Mouse (Mus musculus): ENCODE results near the gene Lix1l. TPM values are rescaled to one million over a fixed set of nuclear protein-coding genes. Genes with fewer than 3 reads are reported as not detected.
"Not testable (repeated sequence)": the region's sequence is repeated elsewhere in the genome, so short reads cannot be mapped to it uniquely, and the experiment has no call there.

Lix1l gene
- polyA plus RNA-seq, 1 experiment from 2014 or later: 4.7 TPM

- 43% methylated on average over 8 of the region's 8 CpGs for WGBS
- H3K4me3 ChIP-seq (ENCODE audit: low read depth, low read length): peak overlapping the region; percentile 33
- H3K27ac ChIP-seq (ENCODE audit: low read length): peak overlapping the region; percentile 69
- H3K9me3 ChIP-seq (replicated peaks; ENCODE audit: control insufficient read depth, low read length, poor library complexity, severe bottlenecking): no peaks in the 10 kb centered on the region
- H3K36me3 ChIP-seq (ENCODE audit: control insufficient read depth, insufficient read depth, low read length): no peaks in the 10 kb centered on the region
- H3K4me1 ChIP-seq (ENCODE audit: control insufficient read depth, insufficient read depth, low read length): peaks cover 8% of the 10 kb centered on the region
- no peaks in the 10 kb centered on the region for H3K27me3 ChIP-seq (ENCODE audit: control insufficient read depth, insufficient read depth, low read depth, low read length)
- H3K9ac ChIP-seq (ENCODE audit: low read depth, low read length): peak overlapping the region; percentile 67
- peak; percentile 33; the same call in 1 of the 2 replicates for ATAC-seq
- H3K4me2 ChIP-seq (ENCODE audit: low read length): peak overlapping the region; percentile 65
Measured at GRCm38 (mm10) chr3:96662731-96663316, 61.9 kb downstream of the Lix1l start.

DNA sequence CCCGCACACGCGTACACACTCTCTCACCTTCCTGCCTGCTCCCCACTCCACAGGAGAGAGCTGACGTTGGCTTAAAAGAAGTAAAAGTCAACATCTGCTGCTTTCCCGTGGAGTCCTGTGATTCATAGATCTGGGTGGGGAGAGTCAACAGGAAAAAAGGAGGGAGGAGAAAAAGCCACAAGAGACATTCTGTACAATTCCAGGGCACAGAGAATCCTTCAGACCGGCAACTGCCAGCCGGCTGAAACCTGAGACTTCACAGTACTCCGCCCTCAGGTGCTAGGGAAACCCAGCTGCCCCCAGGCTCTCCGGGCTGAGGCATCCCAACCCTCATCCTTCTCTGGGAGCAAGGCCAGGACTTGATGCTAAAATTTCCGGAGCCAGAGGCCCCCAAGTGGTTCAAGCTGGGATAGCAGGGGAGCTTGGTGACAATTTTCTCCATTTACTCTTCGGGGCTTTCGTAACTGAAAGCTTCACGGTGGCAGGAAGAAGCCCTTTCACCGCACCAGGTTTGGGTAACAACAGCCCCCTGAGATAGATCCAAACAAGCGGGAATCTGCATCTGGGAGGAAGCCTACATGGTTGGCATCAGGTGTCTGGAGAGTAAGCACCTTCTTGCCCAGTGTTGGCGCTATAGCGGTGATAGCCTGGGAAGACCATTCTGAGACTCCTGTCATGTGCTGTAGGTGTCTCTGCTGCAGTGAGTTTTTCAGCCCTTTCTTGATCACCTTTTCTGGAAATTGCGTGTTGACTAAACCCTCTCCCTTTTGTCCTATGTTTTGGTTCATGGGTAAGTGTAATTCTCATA, 62.7 kb downstream of the Lix1l start:
- H3K4me2 ChIP-seq (ENCODE audit: low read length): peak overlapping the region; percentile 65
- peak overlapping the region; percentile 67 for H3K9ac ChIP-seq (ENCODE audit: low read depth, low read length)
- H3K4me3 ChIP-seq (ENCODE audit: low read depth, low read length): peak overlapping the region; percentile 33
- no peaks in the 10 kb centered on the region for H3K9me3 ChIP-seq (replicated peaks; ENCODE audit: control insufficient read depth, low read length, poor library complexity, severe bottlenecking)
- no peaks in the 10 kb centered on the region for H3K27me3 ChIP-seq (ENCODE audit: control insufficient read depth, insufficient read depth, low read depth, low read length)
- H3K36me3 ChIP-seq (ENCODE audit: control insufficient read depth, insufficient read depth, low read length): no peaks in the 10 kb centered on the region
- WGBS: 3% methylated on average over 16 of the region's 18 CpGs
- H3K27ac ChIP-seq (ENCODE audit: low read length): peak overlapping the region; percentile 69
- H3K4me1 ChIP-seq (ENCODE audit: control insufficient read depth, insufficient read depth, low read length): peaks cover 8% of the 10 kb centered on the region
- peak; percentile 85 for ATAC-seq

DNA sequence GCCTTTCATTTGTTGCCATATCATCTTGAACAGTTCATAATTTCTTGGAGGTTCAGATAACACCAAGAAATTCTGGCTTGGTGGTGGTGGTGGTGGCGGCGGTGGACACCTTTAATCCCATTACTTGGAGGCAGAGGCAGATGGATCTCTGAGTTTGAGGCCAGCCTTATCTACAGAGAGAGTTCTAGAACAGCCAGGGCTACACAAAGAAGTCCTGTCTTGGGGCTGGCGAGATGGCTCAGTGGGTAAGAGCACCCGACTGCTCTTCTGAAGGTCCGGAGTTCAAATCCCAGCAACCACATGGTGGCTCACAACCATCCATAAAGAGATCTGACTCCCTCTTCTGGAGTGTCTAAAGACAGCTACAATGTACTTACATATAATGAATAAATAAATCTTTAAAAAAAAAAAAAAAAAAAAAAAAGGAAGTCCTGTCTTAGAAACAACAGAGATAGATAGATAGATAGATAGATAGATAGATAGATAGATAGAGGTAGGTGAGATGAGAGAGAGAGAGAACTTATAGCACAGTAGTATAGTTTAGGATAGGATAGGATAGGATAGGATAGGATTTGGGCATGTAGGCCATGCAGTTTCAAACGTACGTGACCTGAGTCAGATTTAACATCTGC, 64.9 kb downstream of the Lix1l start:
- ATAC-seq: not testable (repeated sequence)

DNA sequence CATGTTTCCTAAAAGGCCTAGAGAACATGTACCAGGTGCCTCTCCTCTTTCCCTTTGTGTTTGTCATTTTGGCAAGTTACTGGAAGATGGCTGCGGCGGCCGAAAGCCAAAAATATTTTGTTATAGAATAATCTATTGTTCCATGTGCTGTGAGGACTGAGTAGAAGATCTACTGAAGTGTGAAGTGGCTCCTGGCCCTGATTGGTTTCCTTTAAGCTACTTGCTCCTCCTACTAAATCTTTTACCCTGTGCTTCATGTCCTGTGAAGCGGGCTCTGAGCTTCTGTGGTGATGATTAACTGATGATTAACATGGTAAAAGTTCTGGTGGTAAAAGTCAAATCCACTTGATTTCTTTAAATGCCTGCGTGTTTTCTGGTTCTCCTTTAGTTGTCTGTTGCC, 66.0 kb downstream of the Lix1l start:
- Histone ChIP-seq H3K4me2 (ENCODE audit: low read length) (no peak overlapping the region), H3K36me3 (ENCODE audit: control insufficient read depth, insufficient read depth, low read length) (no peaks in the 10 kb centered on the region), H3K4me1 (ENCODE audit: control insufficient read depth, insufficient read depth, low read length) (peaks cover 14% of the 10 kb centered on the region), H3K9ac (ENCODE audit: low read depth, low read length) (no peak overlapping the region), H3K27ac (ENCODE audit: low read length) (no peak overlapping the region), H3K9me3 (replicated peaks; ENCODE audit: control insufficient read depth, low read length, poor library complexity, severe bottlenecking) (no peaks in the 10 kb centered on the region), H3K27me3 (ENCODE audit: control insufficient read depth, insufficient read depth, low read depth, low read length) (peaks cover 12% of the 10 kb centered on the region), H3K4me3 (ENCODE audit: low read depth, low read length) (no peak overlapping the region)
- ATAC-seq: no peak
- 92% methylated on average over 5 of the region's 5 CpGs for WGBS

More for the DNA sequence above, 64.9 kb downstream of the Lix1l start:
- H3K36me3 ChIP-seq (ENCODE audit: control insufficient read depth, insufficient read depth, low read length); H3K9me3 ChIP-seq (replicated peaks; ENCODE audit: control insufficient read depth, low read length, poor library complexity, severe bottlenecking); H3K27me3 ChIP-seq (ENCODE audit: control insufficient read depth, insufficient read depth, low read depth, low read length); H3K4me2 ChIP-seq (ENCODE audit: low read length); H3K9ac ChIP-seq (ENCODE audit: low read depth, low read length); H3K4me3 ChIP-seq (ENCODE audit: low read depth, low read length); H3K27ac ChIP-seq (ENCODE audit: low read length): not testable (repeated sequence)
- 93% methylated on average over 7 of the region's 7 CpGs for WGBS
- peaks cover 14% of the 10 kb centered on the region for H3K4me1 ChIP-seq (ENCODE audit: control insufficient read depth, insufficient read depth, low read length)

DNA sequence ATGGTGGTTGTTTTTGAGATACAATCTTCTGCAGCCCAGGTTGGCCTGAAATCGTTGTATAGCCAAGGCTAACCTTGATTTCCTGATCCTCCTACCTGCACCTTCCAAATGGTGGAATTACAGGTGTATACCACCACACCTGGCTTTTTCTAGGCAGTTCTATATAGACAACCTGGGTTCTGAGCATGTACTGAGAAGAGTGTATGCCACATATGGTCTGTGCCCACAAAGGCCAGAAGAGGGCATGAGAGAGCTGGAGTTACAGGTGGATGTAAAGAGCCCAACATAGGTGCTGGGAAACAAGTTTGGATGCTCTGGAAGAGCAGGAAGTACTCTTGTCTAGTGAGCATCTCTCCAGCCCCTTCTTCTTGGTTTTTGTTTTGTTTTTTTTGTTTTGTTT, 66.4 kb downstream of the Lix1l start:
- ATAC-seq: no peak
- WGBS: 56% methylated on average over 1 of the region's 1 CpGs
- Histone ChIP-seq H3K27me3 (ENCODE audit: control insufficient read depth, insufficient read depth, low read depth, low read length) (peaks cover 12% of the 10 kb centered on the region), H3K9me3 (replicated peaks; ENCODE audit: control insufficient read depth, low read length, poor library complexity, severe bottlenecking) (no peaks in the 10 kb centered on the region), H3K4me3 (ENCODE audit: low read depth, low read length) (no peak overlapping the region), H3K9ac (ENCODE audit: low read depth, low read length) (no peak overlapping the region), H3K4me2 (ENCODE audit: low read length) (no peak overlapping the region), H3K4me1 (ENCODE audit: control insufficient read depth, insufficient read depth, low read length) (peaks cover 14% of the 10 kb centered on the region), H3K36me3 (ENCODE audit: control insufficient read depth, insufficient read depth, low read length) (no peaks in the 10 kb centered on the region), H3K27ac (ENCODE audit: low read length) (no peak overlapping the region)

GRCm38 (mm10) chr3:96668424-96669067, 67.6 kb downstream of the Lix1l start:
- Histone ChIP-seq H3K4me2 (ENCODE audit: low read length) (no peak overlapping the region), H3K9me3 (replicated peaks; ENCODE audit: control insufficient read depth, low read length, poor library complexity, severe bottlenecking) (no peaks in the 10 kb centered on the region), H3K4me1 (ENCODE audit: control insufficient read depth, insufficient read depth, low read length) (peaks cover 7% of the 10 kb centered on the region), H3K27me3 (ENCODE audit: control insufficient read depth, insufficient read depth, low read depth, low read length) (peaks cover 12% of the 10 kb centered on the region), H3K4me3 (ENCODE audit: low read depth, low read length) (no peak overlapping the region), H3K9ac (ENCODE audit: low read depth, low read length) (no peak overlapping the region), H3K27ac (ENCODE audit: low read length) (no peak overlapping the region), H3K36me3 (ENCODE audit: control insufficient read depth, insufficient read depth, low read length) (no peaks in the 10 kb centered on the region)
- WGBS: 95% methylated on average over 5 of the region's 5 CpGs
- ATAC-seq: no peak

GRCm38 (mm10) chr3:96669727-96670468, 68.9 kb downstream of the Lix1l start, which contains the start of gene Ankrd35:
TSS of gene Ankrd35 (plus strand) at chr3:96670131.
- Histone ChIP-seq H3K4me3 (ENCODE audit: low read depth, low read length) (peak within 1 kb of the TSS; percentile 51), H3K9me3 (replicated peaks; ENCODE audit: control insufficient read depth, low read length, poor library complexity, severe bottlenecking) (no peaks in the 10 kb centered on the region), H3K4me2 (ENCODE audit: low read length) (peak within 1 kb of the TSS; percentile 67), H3K4me1 (ENCODE audit: control insufficient read depth, insufficient read depth, low read length) (peaks cover 5% of the 10 kb centered on the region; the same call in 1 of the 2 replicates), H3K27me3 (ENCODE audit: control insufficient read depth, insufficient read depth, low read depth, low read length) (peaks cover 12% of the 10 kb centered on the region), H3K36me3 (ENCODE audit: control insufficient read depth, insufficient read depth, low read length) (no peaks in the 10 kb centered on the region), H3K9ac (ENCODE audit: low read depth, low read length) (peak within 1 kb of the TSS; percentile 56), H3K27ac (ENCODE audit: low read length) (no peak within 1 kb of the TSS)
- 5% methylated on average over 34 of the region's 35 CpGs for WGBS
- ATAC-seq: peak; percentile 92

- Histone ChIP-seq H3K27ac (ENCODE audit: low read length) (no peak overlapping the region), H3K4me1 (ENCODE audit: control insufficient read depth, insufficient read depth, low read length) (peaks cover 5% of the 10 kb centered on the region; the same call in 1 of the 2 replicates), H3K4me2 (ENCODE audit: low read length) (no peak overlapping the region), H3K9me3 (replicated peaks; ENCODE audit: control insufficient read depth, low read length, poor library complexity, severe bottlenecking) (no peaks in the 10 kb centered on the region), H3K4me3 (ENCODE audit: low read depth, low read length) (no peak overlapping the region), H3K36me3 (ENCODE audit: control insufficient read depth, insufficient read depth, low read length) (no peaks in the 10 kb centered on the region), H3K27me3 (ENCODE audit: control insufficient read depth, insufficient read depth, low read depth, low read length) (peaks cover 12% of the 10 kb centered on the region), H3K9ac (ENCODE audit: low read depth, low read length) (no peak overlapping the region)
- WGBS: 94% methylated on average over 5 of the region's 5 CpGs
- no peak for ATAC-seq
Measured at GRCm38 (mm10) chr3:96671519-96671918, 70.6 kb downstream of the Lix1l start.
